19 mouse cellular contexts compared by ENCODE assay signal in the genomic region with DNA sequence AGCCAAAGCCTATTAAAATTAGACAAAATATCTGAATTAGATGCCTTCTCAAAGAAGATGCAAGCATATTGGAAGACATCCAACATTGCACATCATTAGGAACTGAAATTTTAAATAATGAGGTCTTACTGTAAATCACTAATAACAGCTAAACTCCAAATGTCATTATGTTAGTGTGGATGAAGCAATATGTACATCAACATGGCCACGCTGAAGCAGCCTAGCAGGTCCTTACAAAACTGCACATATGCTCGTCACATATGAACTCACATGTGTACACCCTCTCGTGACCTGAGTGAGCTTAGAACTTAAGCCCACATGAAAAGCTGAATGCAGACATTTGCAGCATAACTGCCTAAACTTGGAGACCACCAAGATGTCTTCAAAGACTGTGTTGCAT.
A peak's percentile ranks its signal among the peaks of the same experiment; 100 is the strongest.
DNase-seq lines count a peak whose midpoint lies in the region; ATAC-seq and TF ChIP-seq lines count a peak whose summit lies in the region.
"Had no signal": no experiment of that assay in that cellular context is flagged by ENCODE, and none has a peak within 500 bp of the region (broad histone marks: within the 10 kb centered on the region; RNA-seq: fewer than 3 reads in every experiment).

No protein-coding gene starts in this region.

- peaks cover 3% of the 10 kb centered on the region; the same call in 1 of the 2 replicates for H3K4me1 ChIP-seq in lung, embryonic 14.5 days (ENCODE audit: insufficient read depth)
- no peaks in the 10 kb centered on the region for H3K4me1 ChIP-seq in lung, embryonic 16.5 days (replicated peaks; ENCODE audit: control insufficient read depth, insufficient read depth, low read length)
- H3K4me1 ChIP-seq in lung, postnatal 0 days (ENCODE audit: insufficient read depth, low read depth, low read length): no peaks in the 10 kb centered on the region

- H3K36me3 ChIP-seq in lung, embryonic 14.5 days (ENCODE audit: insufficient read depth): no peaks in the 10 kb centered on the region
- no peaks in the 10 kb centered on the region for H3K36me3 ChIP-seq in lung, embryonic 16.5 days (ENCODE audit: control insufficient read depth, insufficient read depth, low read length)
- no peaks in the 10 kb centered on the region for H3K36me3 ChIP-seq in lung, postnatal 0 days (ENCODE audit: insufficient read depth, low read length)
- H3K36me3 ChIP-seq: G1E had no signal

- H3K9me3 ChIP-seq in lung, embryonic 14.5 days (ENCODE audit: low read depth, low read length): no peaks in the 10 kb centered on the region
- H3K9me3 ChIP-seq in lung, embryonic 16.5 days (ENCODE audit: control insufficient read depth, low read length): no peaks in the 10 kb centered on the region
- no peaks in the 10 kb centered on the region for H3K9me3 ChIP-seq in lung, postnatal 0 days (ENCODE audit: low read length)
- H3K9me3 ChIP-seq: G1E had no signal

- H3K4me3 ChIP-seq in lung, embryonic 14.5 days (ENCODE audit: low read depth, low read length): no peak overlapping the region
- no peak overlapping the region for H3K4me3 ChIP-seq in lung, embryonic 16.5 days (ENCODE audit: low read length)
- H3K4me3 ChIP-seq in lung, postnatal 0 days (ENCODE audit: low read depth, low read length): no peak overlapping the region

- peak; percentile 60; the same call in 1 of the 2 replicates for ATAC-seq in lung, embryonic 14.5 days (ENCODE audit: insufficient read depth)
- peak; percentile 70 for ATAC-seq in lung, embryonic 16.5 days (ENCODE audit: low read depth)
- no peak for ATAC-seq in lung, postnatal 0 days
- ATAC-seq: activated CD4-positive, CD25-positive, alpha-beta regulatory T cell, adult 4 months; CD4-positive, CD25-positive, alpha-beta regulatory T cell, adult 4 months; Patski had no signal

- no peak overlapping the region for H3K4me2 ChIP-seq in lung, embryonic 14.5 days
- no peak overlapping the region for H3K4me2 ChIP-seq in lung, embryonic 16.5 days (ENCODE audit: low read depth, low read length)
- no peak overlapping the region for H3K4me2 ChIP-seq in lung, postnatal 0 days (replicated peaks; ENCODE audit: low read depth, low read length)

- H3K27ac ChIP-seq in lung, embryonic 14.5 days (ENCODE audit: low read depth): no peak overlapping the region
- no peak overlapping the region for H3K27ac ChIP-seq in lung, embryonic 16.5 days (ENCODE audit: low read length)
- H3K27ac ChIP-seq in lung, postnatal 0 days (ENCODE audit: low read length): no peak overlapping the region

- no peaks in the 10 kb centered on the region for H3K27me3 ChIP-seq in lung, embryonic 14.5 days (ENCODE audit: insufficient read depth, low read length)
- H3K27me3 ChIP-seq in lung, embryonic 16.5 days (ENCODE audit: control insufficient read depth, insufficient read depth, low read depth, low read length): no peaks in the 10 kb centered on the region
- no peaks in the 10 kb centered on the region for H3K27me3 ChIP-seq in lung, postnatal 0 days (replicated peaks; ENCODE audit: insufficient read depth, low read length)
- H3K27me3 ChIP-seq: CH12.LX had no signal

- no peak for TF ChIP-seq EP300 in lung, postnatal 0 days (IDR thresholded peaks at IDR 0.05)

- DNase-seq in lung, embryonic 14.5 days: peak; percentile 81
- DNase-seq in lung, adult 18-20 months: no peak
- no peak for DNase-seq in lung, postnatal 0 days (ENCODE audit: low spot score)
- DNase-seq: adrenal gland, adult 2 months; adrenal gland, adult 8-10 months; adrenal gland, postnatal 10 days; adrenal gland, postnatal 14 days; adrenal gland, postnatal 25 days; adrenal gland, postnatal 36 days; B cell, adult 2 months; cerebellum, adult 11 months; cerebellum, adult 11-12 months; cerebellum, adult 18-20 months had no signal

- TF ChIP-seq CTCF in lung, embryonic 14.5 days (IDR thresholded peaks at IDR 0.05; ENCODE audit: low read depth): no peak
- TF ChIP-seq CTCF in lung, postnatal 0 days (IDR thresholded peaks at IDR 0.05): no peak

- H3K9ac ChIP-seq in lung, embryonic 14.5 days: no peak overlapping the region
- no peak overlapping the region for H3K9ac ChIP-seq in lung, embryonic 16.5 days (ENCODE audit: low read length)
- H3K9ac ChIP-seq in lung, postnatal 0 days (replicated peaks; ENCODE audit: low read depth): no peak overlapping the region

- 53% methylated on average over 3 of the region's 3 CpGs for WGBS in lung, embryonic 14.5 days
- WGBS in lung, embryonic 16.5 days: 51% methylated on average over 3 of the region's 3 CpGs
- 61% methylated on average over 3 of the region's 3 CpGs for WGBS in lung, postnatal 0 days
